Mouse (Mus musculus) gastrocnemius, adult 18-20 months (tissue): ENCODE measurements around the gene Scgb2b19. TPM values are rescaled to one million over a fixed set of nuclear protein-coding genes. Genes with fewer than 3 reads are reported as not detected.
"Not testable (repeated sequence)": the region's sequence is repeated elsewhere in the genome, so short reads cannot be mapped to it uniquely, and the experiment has no call there.

Experiments used
- DNase-seq: peaks from one replicate; pipeline ENCODE4 v3.0.0; 2021; ENCODE audit warnings: low spot score
- long read RNA-seq, 2 experiments: library from polyadenylated mRNA; stranded (forward); transcript quantifications; one replicate each; pipeline ENCODE4 v2.0.0; 2021
- total RNA-seq, 2 experiments: library from RNA; stranded (reverse); gene quantifications; 2 replicates each; pipeline ENCODE4 v1.2.3; 2021

The Scgb2b19 gene
- total RNA-seq, result not detected
- long read RNA-seq, experiment 1, result 0 reads
- long read RNA-seq, experiment 2, result 0 reads

DNA sequence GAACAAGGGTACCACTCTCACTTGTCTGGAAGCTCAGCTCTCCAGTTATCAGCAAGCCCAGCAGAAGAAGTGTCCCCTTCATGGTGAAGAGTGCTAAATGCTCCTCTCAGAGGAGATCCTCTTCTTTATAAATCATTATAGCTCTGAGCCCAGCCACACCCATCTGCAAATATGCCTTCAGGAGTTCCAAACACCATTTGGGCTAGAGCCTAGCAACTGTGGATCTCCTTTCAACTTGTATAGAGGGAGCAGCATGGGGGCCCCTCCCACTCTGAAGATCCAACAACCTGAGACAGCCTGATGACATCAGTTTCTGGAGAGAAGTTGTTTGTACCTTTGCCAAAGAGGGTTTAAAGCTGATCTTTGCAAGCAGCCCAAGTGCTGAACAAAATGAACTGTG is at the start of gene Scgb2b19:
Gene Scgb2b19 (minus strand): TSS at position 101 of the 400 bp plus-strand sequence.
- not testable (repeated sequence) for DNase-seq

DNA sequence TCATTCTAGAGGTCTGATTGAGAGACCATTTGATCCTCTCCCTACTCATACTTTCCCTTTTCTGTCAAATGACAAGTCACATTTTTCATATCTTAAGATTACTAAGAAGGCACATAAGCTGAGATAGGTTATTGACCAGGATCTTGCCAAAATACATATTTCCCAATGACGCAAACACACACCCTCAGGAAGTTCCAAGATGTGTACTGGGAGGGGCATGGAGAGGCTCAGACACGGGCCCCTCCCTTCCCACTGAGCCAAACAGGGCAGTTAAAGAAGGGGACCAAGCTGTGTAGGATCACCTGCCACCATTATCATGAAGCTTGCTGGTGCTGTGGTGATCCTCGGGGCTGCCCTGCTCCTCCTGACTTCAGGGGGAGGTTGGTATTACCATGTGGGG is 6.9 kb upstream of the Scgb2b19 start, which contains the start of gene Scgb1b19:
Gene Scgb1b19 (plus strand): TSS at position 301 of the 400 bp plus-strand sequence.
- not testable (repeated sequence) for DNase-seq

Other genes starting within 250 kb of the Scgb2b19 start
- gene Scgb2b17, start 223.8 kb downstream of the Scgb2b19 start, total RNA-seq, result not detected
- not detected for gene Scgb1b17, start 216.9 kb downstream of the Scgb2b19 start, total RNA-seq
- gene Scgb2b18, start 106.5 kb downstream of the Scgb2b19 start, total RNA-seq, result not detected
- gene Scgb1b18, start 94.8 kb downstream of the Scgb2b19 start, total RNA-seq, result not detected
- gene Scgb1b19, start 7.0 kb upstream of the Scgb2b19 start, total RNA-seq, result not detected
- not detected for gene Scgb2b20, start 86.0 kb upstream of the Scgb2b19 start, total RNA-seq
- gene Scgb1b20, start 92.9 kb upstream of the Scgb2b19 start, total RNA-seq, result not detected
- gene Scgb2b21, start 240.1 kb upstream of the Scgb2b19 start, total RNA-seq, result not detected